Mouse (Mus musculus) erythroblast, embryonic 14.5 days (primary cell): Measurements from ENCODE around the gene Tdrd7.

ENCODE experiments used
- GATA1 ChIP-seq: IDR thresholded peaks from 2 replicates; pipeline ENCODE4 v1.6.1; 2012; ENCODE audit warnings: low read length, inconsistent platforms, mixed read lengths
- TAL1 ChIP-seq: IDR thresholded peaks from 3 replicates; pipeline ENCODE4 v1.6.1; 2012; ENCODE audit warnings: low read length, inconsistent platforms, mixed read lengths

- no peak for TF ChIP-seq GATA1
- TF ChIP-seq TAL1, result no peak
These were observed at the start of gene Tdrd7 for GRCm38 (mm10) chr4:45964771-45965439.
